Mouse (Mus musculus) embryonic facial prominence, embryonic 15.5 days (tissue): ENCODE results near the gene Tmprss6. TPM values are rescaled to one million over a fixed set of nuclear protein-coding genes. Genes with fewer than 3 reads are reported as not detected.

ENCODE experiments used
- ATAC-seq: fragments of 200-750 bp; cut with Nextera tagmentation; 2 replicates; pipeline ENCODE4 v1.8.0; 2017; ENCODE audit warnings: low read depth, moderate TSS enrichment; ENCODE audit not compliant: insufficient number of reproducible peaks, low FRiP score, low TSS enrichment
- H3K27ac ChIP-seq: fragments of 300-500 bp; sonication (generic); replicated peaks from 2 replicates; pipeline ENCODE4 v1.5.1; 2015; ENCODE audit warnings: mild to moderate bottlenecking, inconsistent platforms
- H3K27me3 ChIP-seq: fragments of 300-500 bp; sonication (generic); 2 replicates; pipeline ENCODE4 v1.6.1; 2015; ENCODE audit warnings: inconsistent platforms
- H3K36me3 ChIP-seq: fragments of 300-500 bp; sonication (generic); 2 replicates; pipeline ENCODE4 v1.6.1; 2015; ENCODE audit warnings: mild to moderate bottlenecking, inconsistent platforms
- H3K4me1 ChIP-seq: fragments of 300-500 bp; sonication (generic); 2 replicates; pipeline ENCODE4 v1.6.1; 2015; ENCODE audit warnings: inconsistent platforms
- H3K4me2 ChIP-seq: fragments of 300-500 bp; sonication (generic); replicated peaks from 2 replicates; pipeline ENCODE4 v1.6.1; 2015; ENCODE audit warnings: mild to moderate bottlenecking, inconsistent platforms
- H3K4me3 ChIP-seq: fragments of 300-500 bp; sonication (generic); replicated peaks from 2 replicates; pipeline ENCODE4 v1.5.1; 2015; ENCODE audit warnings: mild to moderate bottlenecking, inconsistent platforms
- H3K9ac ChIP-seq: fragments of 300-500 bp; sonication (generic); 2 replicates; pipeline ENCODE4 v1.6.1; 2015; ENCODE audit warnings: inconsistent platforms
- H3K9me3 ChIP-seq: fragments of 300-500 bp; sonication (generic); replicated peaks from 2 replicates; pipeline ENCODE4 v1.6.1; 2016; ENCODE audit warnings: inconsistent platforms
- WGBS: fragments of 180-500 bp; shearing (Covaris S2); methylation state at CpG from one replicate; pipeline ENCODE4 v1.1.7; 2015; 5-methylcytosine and 5-hydroxymethylcytosine counted together
- polyA plus RNA-seq: library from polyadenylated mRNA; unstranded; fragments of >200 nt; fragmentation: Nextera tagmentation; extraction: Ambion mirVana; gene quantifications from 2 replicates; pipeline ENCODE4 v1.2.1, GENCODE M21; 2015

Gene Tmprss6
- polyA plus RNA-seq, 1 experiment from 2014 or later: 3.4 TPM

- 24% methylated on average over 6 of the region's 6 CpGs for WGBS
- H3K4me3 ChIP-seq: no peak overlapping the region
- H3K4me1 ChIP-seq: peaks cover 48% of the 10 kb centered on the region
- ATAC-seq: no peak
- no peak overlapping the region for H3K9ac ChIP-seq
- no peak overlapping the region for H3K4me2 ChIP-seq
- no peak overlapping the region; the same call in 1 of the 2 replicates for H3K27ac ChIP-seq
- peaks cover 41% of the 10 kb centered on the region for H3K36me3 ChIP-seq
- H3K27me3 ChIP-seq: no peaks in the 10 kb centered on the region
- H3K9me3 ChIP-seq: no peaks in the 10 kb centered on the region
Observed at GRCm38 (mm10) chr15:78434896-78435520, 33.4 kb downstream of the Tmprss6 start.

- WGBS: 81% methylated on average over 7 of the region's 7 CpGs
- H3K4me1 ChIP-seq: peaks cover 42% of the 10 kb centered on the region
- no peak overlapping the region for H3K27ac ChIP-seq
- H3K27me3 ChIP-seq: no peaks in the 10 kb centered on the region
- H3K9me3 ChIP-seq: no peaks in the 10 kb centered on the region
- no peak for ATAC-seq
- peaks cover 41% of the 10 kb centered on the region for H3K36me3 ChIP-seq
- H3K9ac ChIP-seq: no peak overlapping the region
- H3K4me2 ChIP-seq: no peak overlapping the region
- H3K4me3 ChIP-seq: no peak overlapping the region
Observed at GRCm38 (mm10) chr15:78431541-78432121, 36.8 kb downstream of the Tmprss6 start.

- no peak overlapping the region for H3K27ac ChIP-seq
- no peak overlapping the region for H3K4me2 ChIP-seq
- H3K4me1 ChIP-seq: peaks cover 34% of the 10 kb centered on the region
- no peak overlapping the region for H3K4me3 ChIP-seq
- ATAC-seq: no peak
- no peak overlapping the region for H3K9ac ChIP-seq
- 78% methylated on average over 10 of the region's 10 CpGs for WGBS
- peaks cover 41% of the 10 kb centered on the region for H3K36me3 ChIP-seq
- H3K9me3 ChIP-seq: no peaks in the 10 kb centered on the region
- H3K27me3 ChIP-seq: no peaks in the 10 kb centered on the region
Observed at GRCm38 (mm10) chr15:78430874-78431273, 37.6 kb downstream of the Tmprss6 start.

- Histone ChIP-seq H3K4me1 (peaks cover 27% of the 10 kb centered on the region), H3K9ac (no peak overlapping the region), H3K27me3 (no peaks in the 10 kb centered on the region), H3K27ac (peak overlapping the region; percentile 76), H3K36me3 (peaks cover 33% of the 10 kb centered on the region), H3K9me3 (no peaks in the 10 kb centered on the region), H3K4me2 (peak overlapping the region; percentile 73; the same call in 1 of the 2 replicates), H3K4me3 (peak overlapping the region; percentile 76)
- 68% methylated on average over 13 of the region's 13 CpGs for WGBS
- ATAC-seq: no peak
Observed at GRCm38 (mm10) chr15:78429871-78430622, 38.4 kb downstream of the Tmprss6 start.

GRCm38 (mm10) chr15:78429139-78429459 is 39.3 kb downstream of the Tmprss6 start:
- H3K4me3 ChIP-seq: peak overlapping the region; percentile 76
- H3K36me3 ChIP-seq: peaks cover 26% of the 10 kb centered on the region
- H3K9me3 ChIP-seq: no peaks in the 10 kb centered on the region
- H3K4me2 ChIP-seq: peak overlapping the region; percentile 73
- peaks cover 25% of the 10 kb centered on the region for H3K4me1 ChIP-seq
- no peak for ATAC-seq
- 4% methylated on average over 3 of the region's 3 CpGs for WGBS
- H3K27ac ChIP-seq: peak overlapping the region; percentile 76
- H3K9ac ChIP-seq: peak overlapping the region; percentile 53
- no peaks in the 10 kb centered on the region for H3K27me3 ChIP-seq

GRCm38 (mm10) chr15:78428391-78429138 is 39.9 kb downstream of the Tmprss6 start, which contains the start of gene Kctd17:
TSS of gene Kctd17 (plus strand) at chr15:78428564.
- Histone ChIP-seq H3K4me3 (peak within 1 kb of the TSS; percentile 76), H3K36me3 (peaks cover 21% of the 10 kb centered on the region)
- 2% methylated on average over 50 of the region's 52 CpGs for WGBS

GRCm38 (mm10) chr15:78425230-78425629 is 43.2 kb downstream of the Tmprss6 start:
- Histone ChIP-seq H3K27ac (no peak overlapping the region), H3K4me1 (peaks cover 18% of the 10 kb centered on the region), H3K36me3 (no peaks in the 10 kb centered on the region), H3K4me3 (no peak overlapping the region), H3K4me2 (no peak overlapping the region), H3K9ac (no peak overlapping the region), H3K9me3 (no peaks in the 10 kb centered on the region), H3K27me3 (no peaks in the 10 kb centered on the region)
- no peak for ATAC-seq
- WGBS: 61% methylated on average over 4 of the region's 4 CpGs

More at GRCm38 (mm10) chr15:78428391-78429138, 39.9 kb downstream of the Tmprss6 start, which contains the start of gene Kctd17:
- Histone ChIP-seq H3K27me3 (no peaks in the 10 kb centered on the region), H3K9ac (peak within 1 kb of the TSS; percentile 53), H3K4me2 (peak within 1 kb of the TSS; percentile 73), H3K9me3 (no peaks in the 10 kb centered on the region), H3K4me1 (peaks cover 25% of the 10 kb centered on the region), H3K27ac (peak within 1 kb of the TSS; percentile 76)
- ATAC-seq: peak; percentile 83

- no peak overlapping the region for H3K4me2 ChIP-seq
- H3K4me1 ChIP-seq: peaks cover 11% of the 10 kb centered on the region
- H3K27me3 ChIP-seq: no peaks in the 10 kb centered on the region
- H3K36me3 ChIP-seq: no peaks in the 10 kb centered on the region
- H3K27ac ChIP-seq: no peak overlapping the region
- no peak for ATAC-seq
- no peak overlapping the region for H3K4me3 ChIP-seq
- no peaks in the 10 kb centered on the region for H3K9me3 ChIP-seq
- 22% methylated on average over 11 of the region's 11 CpGs for WGBS
- no peak overlapping the region for H3K9ac ChIP-seq
Observed at GRCm38 (mm10) chr15:78424507-78424906, 43.9 kb downstream of the Tmprss6 start.

- Histone ChIP-seq H3K9ac (no peak overlapping the region), H3K4me3 (no peak overlapping the region), H3K36me3 (no peaks in the 10 kb centered on the region), H3K4me1 (no peaks in the 10 kb centered on the region), H3K27ac (no peak overlapping the region), H3K9me3 (no peaks in the 10 kb centered on the region), H3K27me3 (no peaks in the 10 kb centered on the region), H3K4me2 (no peak overlapping the region; the same call in 1 of the 2 replicates)
- no peak; the same call in none of the 2 replicates for ATAC-seq
- WGBS: 12% methylated on average over 16 of the region's 16 CpGs
Observed at GRCm38 (mm10) chr15:78422046-78422956, 46.1 kb downstream of the Tmprss6 start.

- H3K4me1 ChIP-seq: no peaks in the 10 kb centered on the region
- no peak overlapping the region for H3K27ac ChIP-seq
- H3K36me3 ChIP-seq: no peaks in the 10 kb centered on the region
- no peak for ATAC-seq
- no peaks in the 10 kb centered on the region for H3K9me3 ChIP-seq
- H3K27me3 ChIP-seq: no peaks in the 10 kb centered on the region
- H3K9ac ChIP-seq: no peak overlapping the region
- no peak overlapping the region for H3K4me3 ChIP-seq
- no peak overlapping the region for H3K4me2 ChIP-seq
- WGBS: 81% methylated on average over 13 of the region's 13 CpGs
Observed at GRCm38 (mm10) chr15:78420395-78420794, 48.0 kb downstream of the Tmprss6 start.
